Mouse (Mus musculus) neural tube, embryonic 11.5 days (tissue): ENCODE measurements around the gene Pxdc1. TPM values are rescaled to one million over a fixed set of nuclear protein-coding genes. Genes with fewer than 3 reads are reported as not detected.
A peak's percentile ranks its signal among the peaks of the same experiment; 100 is the strongest.

Experiments used
- ATAC-seq: fragments of 200-750 bp; cut with Nextera tagmentation; 2 replicates; pipeline ENCODE4 v1.8.0; 2017; ENCODE audit warnings: moderate number of reproducible peaks, mild to moderate bottlenecking, moderate TSS enrichment, moderate library complexity; ENCODE audit not compliant: insufficient read depth, low FRiP score, low TSS enrichment
- DNase-seq: peaks from one replicate; pipeline ENCODE4 v3.0.0-alpha.2; 2015; ENCODE audit warnings: low spot score
- H3K27ac ChIP-seq: fragments of 300-500 bp; sonication (generic); 2 replicates; pipeline ENCODE4 v1.5.1; 2014; ENCODE audit warnings: low read depth, mild to moderate bottlenecking, low read length
- H3K27me3 ChIP-seq: fragments of 300-500 bp; sonication (generic); 2 replicates; pipeline ENCODE4 v1.6.1; 2014; ENCODE audit warnings: mild to moderate bottlenecking, low read length, mixed read lengths; ENCODE audit not compliant: control insufficient read depth, insufficient read depth
- H3K36me3 ChIP-seq: fragments of 300-500 bp; sonication (generic); 2 replicates; pipeline ENCODE4 v1.6.1; 2014; ENCODE audit warnings: mild to moderate bottlenecking, low read length, moderate library complexity, mixed read lengths; ENCODE audit not compliant: control insufficient read depth, insufficient read depth
- H3K4me1 ChIP-seq: fragments of 300-500 bp; sonication (generic); 2 replicates; pipeline ENCODE4 v1.6.1; 2014; ENCODE audit warnings: low read length, mixed read lengths; ENCODE audit not compliant: control insufficient read depth, insufficient read depth
- H3K4me2 ChIP-seq: fragments of 300-500 bp; sonication (generic); 2 replicates; pipeline ENCODE4 v1.6.1; 2014; ENCODE audit warnings: low read depth, mild to moderate bottlenecking, moderate library complexity
- H3K4me3 ChIP-seq: fragments of 300-500 bp; sonication (generic); 2 replicates; pipeline ENCODE4 v1.5.1; 2014; ENCODE audit warnings: low read depth, low read length
- H3K9ac ChIP-seq: fragments of 300-500 bp; sonication (generic); 2 replicates; pipeline ENCODE4 v1.6.1; 2014; ENCODE audit warnings: mild to moderate bottlenecking, low read length
- H3K9me3 ChIP-seq: fragments of 300-500 bp; sonication (generic); 2 replicates; pipeline ENCODE4 v1.6.1; 2016; ENCODE audit warnings: low read length; ENCODE audit not compliant: control insufficient read depth
- WGBS: fragments of 180-500 bp; shearing (Covaris S2); extraction: QIAGEN DNeasy Blood & Tissue Kit; methylation state at CpG from one replicate; pipeline ENCODE4 v1.1.7; 2014; 5-methylcytosine and 5-hydroxymethylcytosine counted together
- polyA plus RNA-seq: library from polyadenylated mRNA; unstranded; fragments of >200 nt; fragmentation: Nextera tagmentation; extraction: Ambion mirVana; gene quantifications from 2 replicates; pipeline ENCODE4 v1.2.1, GENCODE M21; 2014

Pxdc1 gene
- polyA plus RNA-seq, 1 experiment from 2014 or later: 2.5 TPM

DNA sequence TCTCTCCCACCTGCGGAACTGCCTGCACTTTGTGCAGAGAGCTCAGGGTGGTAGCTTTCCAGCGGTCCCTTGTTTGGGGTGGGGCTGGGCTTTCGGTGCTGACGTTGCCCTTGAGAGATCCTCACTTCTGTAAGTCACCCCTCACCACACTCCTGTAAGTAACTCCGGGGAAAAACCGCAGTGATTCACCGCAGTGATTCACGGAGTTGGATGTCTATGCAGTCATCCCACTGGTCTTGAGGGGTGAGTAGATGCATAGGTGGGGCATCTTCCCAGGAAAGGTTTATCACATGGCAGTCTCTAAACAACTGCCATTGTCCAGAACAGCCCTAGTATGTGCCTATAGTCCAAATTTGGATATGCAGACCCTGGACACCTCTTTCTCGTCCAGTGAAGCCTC, 30.0 kb upstream of the Pxdc1 start:
- WGBS: 87% methylated on average over 9 of the region's 9 CpGs
- Histone ChIP-seq H3K36me3 (no peaks in the 10 kb centered on the region), H3K27ac (no peak overlapping the region), H3K9me3 (no peaks in the 10 kb centered on the region), H3K4me2 (no peak overlapping the region), H3K27me3 (no peaks in the 10 kb centered on the region), H3K4me1 (no peaks in the 10 kb centered on the region), H3K4me3 (no peak overlapping the region), H3K9ac (no peak overlapping the region)
- ATAC-seq: no peak
- DNase-seq: no peak

DNA sequence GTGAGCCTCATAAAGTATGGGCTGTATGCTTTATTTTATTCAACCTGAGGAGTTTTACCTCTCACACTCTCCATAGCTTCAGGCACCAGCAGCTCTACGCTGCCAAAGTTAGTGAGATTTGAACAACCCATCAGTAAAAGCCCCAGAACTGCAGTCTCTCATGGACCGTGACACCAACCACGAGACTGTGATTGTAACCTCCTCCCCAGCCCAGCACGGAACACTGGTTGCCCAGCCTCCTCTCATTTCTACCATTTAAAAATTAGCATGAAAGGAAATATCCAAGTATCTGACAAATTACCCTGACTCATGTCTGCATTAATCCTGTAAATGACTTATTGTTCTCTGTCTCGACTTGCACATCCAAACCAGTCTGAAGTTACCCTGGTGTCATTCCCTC, 23.2 kb upstream of the Pxdc1 start:
- Histone ChIP-seq H3K4me3 (no peak overlapping the region), H3K9ac (no peak overlapping the region), H3K4me2 (no peak overlapping the region), H3K9me3 (no peaks in the 10 kb centered on the region), H3K36me3 (no peaks in the 10 kb centered on the region), H3K27me3 (no peaks in the 10 kb centered on the region), H3K27ac (no peak overlapping the region), H3K4me1 (peaks cover 5% of the 10 kb centered on the region; the same call in 1 of the 2 replicates)
- 74% methylated on average over 5 of the region's 5 CpGs for WGBS
- ATAC-seq: no peak
- no peak for DNase-seq

DNA sequence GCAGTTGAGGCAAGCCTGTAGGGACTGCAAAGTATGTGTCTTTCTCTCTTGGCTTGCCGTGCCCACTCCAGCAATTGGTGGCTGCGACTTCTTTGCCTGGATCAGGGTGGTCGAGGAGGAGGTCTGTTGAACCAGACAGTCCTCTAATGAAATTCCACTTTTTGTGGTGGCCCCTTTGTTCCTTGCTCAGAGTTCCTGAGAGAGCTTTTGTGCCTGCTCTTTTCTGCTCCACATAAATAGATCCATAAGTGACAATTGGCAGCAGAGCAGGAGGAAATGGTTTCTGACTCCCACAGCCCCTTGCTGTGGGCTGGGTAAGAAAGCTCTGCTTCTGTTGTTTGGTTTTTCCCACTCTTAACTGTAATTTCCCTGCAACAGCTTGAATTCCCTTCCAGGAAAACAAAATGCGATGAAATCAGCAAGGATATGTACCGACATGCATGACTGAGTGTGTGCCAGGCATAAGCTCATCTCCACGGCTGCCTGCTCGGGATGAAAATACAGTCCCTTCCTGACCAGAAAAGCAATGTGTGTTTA, 22.6 kb upstream of the Pxdc1 start:
- DNase-seq (peak; percentile 28), ATAC-seq (peak; percentile 27; the same call in 1 of the 2 replicates)
- no peak overlapping the region for H3K4me2 ChIP-seq
- no peaks in the 10 kb centered on the region for H3K36me3 ChIP-seq
- H3K4me3 ChIP-seq: no peak overlapping the region
- H3K4me1 ChIP-seq: peaks cover 5% of the 10 kb centered on the region; the same call in 1 of the 2 replicates
- H3K27ac ChIP-seq: 0 out of 2 replicates have a peak overlapping the region, but pooled peaks have one; percentile 14
- H3K27me3 ChIP-seq: no peaks in the 10 kb centered on the region
- no peak overlapping the region for H3K9ac ChIP-seq
- WGBS: 43% methylated on average over 7 of the region's 7 CpGs
- H3K9me3 ChIP-seq: no peaks in the 10 kb centered on the region

DNA sequence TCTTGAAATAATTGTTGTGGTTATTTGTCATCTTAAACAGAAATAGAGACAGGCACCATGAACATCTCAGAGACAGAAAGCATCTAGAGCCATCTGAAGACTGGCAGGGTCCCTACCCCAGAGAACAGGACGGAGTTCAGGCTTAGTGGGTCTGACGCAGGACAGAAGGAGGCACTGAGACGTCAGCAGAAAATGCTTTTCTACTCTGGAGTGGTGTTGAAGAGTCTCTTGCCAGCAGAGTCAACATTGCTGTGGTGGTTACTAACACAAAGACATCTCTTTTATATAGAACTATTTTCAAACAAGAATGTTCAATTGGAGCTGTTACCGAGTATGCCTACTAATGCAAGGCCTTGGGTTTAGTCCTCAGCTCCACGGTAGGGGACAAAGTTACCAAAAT, 20.1 kb upstream of the Pxdc1 start:
- Histone ChIP-seq H3K27ac (no peak overlapping the region), H3K9ac (no peak overlapping the region), H3K9me3 (no peaks in the 10 kb centered on the region), H3K4me3 (no peak overlapping the region), H3K4me2 (no peak overlapping the region), H3K4me1 (peaks cover 5% of the 10 kb centered on the region; the same call in 1 of the 2 replicates), H3K36me3 (no peaks in the 10 kb centered on the region), H3K27me3 (no peaks in the 10 kb centered on the region)
- no peak for DNase-seq
- 93% methylated on average over 5 of the region's 5 CpGs for WGBS
- no peak for ATAC-seq

DNA sequence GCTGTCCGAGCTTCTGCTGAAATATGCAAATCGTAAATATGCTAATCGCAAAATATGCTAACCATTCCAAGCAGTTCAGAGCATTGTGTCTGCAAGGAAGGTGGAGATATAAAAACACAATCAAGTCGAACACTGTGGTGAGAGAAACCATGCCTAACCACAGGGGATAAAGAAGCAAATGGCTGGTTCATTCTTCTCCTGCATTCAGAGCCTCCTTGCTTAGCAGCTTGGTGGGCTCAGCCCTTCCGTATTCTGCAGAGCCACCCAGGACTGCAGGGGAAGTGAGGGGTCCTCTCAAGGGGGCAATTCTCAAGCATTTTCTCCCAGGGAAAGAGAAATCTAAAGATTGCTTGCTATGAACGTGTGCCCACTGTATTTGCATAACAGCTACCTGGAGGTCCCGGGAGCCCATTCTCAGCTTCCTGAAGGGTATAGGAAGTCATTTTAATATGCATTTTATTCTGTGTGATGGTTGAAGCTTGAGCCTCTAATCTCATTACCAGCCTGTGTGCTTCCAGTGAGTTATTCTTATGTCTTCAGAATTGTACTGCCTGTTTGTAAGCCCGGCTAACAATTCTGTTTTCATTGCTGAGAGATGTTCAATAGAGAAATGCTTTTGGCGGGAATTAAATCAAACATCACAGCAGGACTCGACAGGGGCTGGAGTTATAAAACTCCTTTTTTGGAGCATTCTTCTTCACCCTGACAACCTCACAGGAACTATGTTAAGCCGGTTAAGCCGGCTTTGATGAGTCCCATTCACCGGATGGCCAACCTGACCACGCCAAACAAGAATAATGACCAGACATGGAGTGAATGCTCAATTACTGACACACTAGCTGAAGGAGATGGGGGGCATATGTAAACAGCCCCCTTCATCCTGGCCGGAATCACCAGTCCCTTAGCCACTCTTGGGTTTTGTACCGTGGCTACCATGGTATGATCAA, 16.9 kb upstream of the Pxdc1 start:
- no peaks in the 10 kb centered on the region for H3K27me3 ChIP-seq
- no peak overlapping the region for H3K4me2 ChIP-seq
- no peaks in the 10 kb centered on the region for H3K4me1 ChIP-seq
- H3K9ac ChIP-seq: no peak overlapping the region
- H3K9me3 ChIP-seq: no peaks in the 10 kb centered on the region
- WGBS: 58% methylated on average over 16 of the region's 16 CpGs
- DNase-seq: no peak
- H3K4me3 ChIP-seq: no peak overlapping the region
- no peak for ATAC-seq
- H3K27ac ChIP-seq: no peak overlapping the region
- no peaks in the 10 kb centered on the region for H3K36me3 ChIP-seq

DNA sequence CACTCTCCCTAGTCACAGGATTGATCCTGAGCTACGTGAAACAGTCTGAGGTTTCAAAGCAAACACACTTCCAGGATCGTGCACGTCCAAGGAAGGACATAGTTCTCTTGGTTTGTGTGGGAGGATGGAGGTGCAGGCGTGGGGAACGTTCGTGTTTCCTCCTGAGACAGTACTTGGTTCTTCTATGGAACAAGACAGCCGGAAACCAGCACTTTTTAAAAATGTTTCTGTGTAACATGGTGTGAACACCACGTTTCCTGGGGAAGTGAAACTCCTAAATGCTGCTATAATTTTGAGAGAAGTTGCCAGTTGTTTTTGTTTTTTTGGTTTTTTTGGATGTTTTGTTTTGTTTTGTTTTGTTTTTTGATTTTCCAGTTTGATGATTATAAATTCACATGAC, 13.9 kb upstream of the Pxdc1 start:
- H3K27me3 ChIP-seq: no peaks in the 10 kb centered on the region
- no peaks in the 10 kb centered on the region for H3K36me3 ChIP-seq
- no peak overlapping the region for H3K27ac ChIP-seq
- no peak overlapping the region for H3K4me2 ChIP-seq
- 89% methylated on average over 8 of the region's 8 CpGs for WGBS
- no peaks in the 10 kb centered on the region for H3K9me3 ChIP-seq
- H3K9ac ChIP-seq: no peak overlapping the region
- DNase-seq (no peak), ATAC-seq (no peak)
- no peak overlapping the region for H3K4me3 ChIP-seq
- no peaks in the 10 kb centered on the region for H3K4me1 ChIP-seq

DNA sequence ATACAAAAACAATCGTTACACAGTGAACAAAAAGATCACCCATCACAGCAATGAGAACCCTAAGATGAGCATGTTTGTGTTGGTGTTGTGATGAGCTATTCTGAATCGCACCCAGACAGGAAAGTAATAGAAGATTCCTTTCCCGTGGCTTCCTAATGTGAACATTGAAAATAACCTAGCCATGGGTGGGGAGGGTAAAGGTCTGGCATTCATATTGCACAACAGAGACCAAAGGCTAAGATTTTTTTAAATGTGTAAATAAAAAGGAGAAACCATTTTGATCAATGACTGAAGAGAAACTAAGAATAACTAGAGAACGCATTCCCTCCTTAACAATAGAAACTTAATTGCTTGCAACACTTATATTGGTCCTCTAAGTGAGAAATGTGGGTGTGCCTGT, 11.8 kb upstream of the Pxdc1 start:
- no peak for DNase-seq
- H3K36me3 ChIP-seq: no peaks in the 10 kb centered on the region

DNA sequence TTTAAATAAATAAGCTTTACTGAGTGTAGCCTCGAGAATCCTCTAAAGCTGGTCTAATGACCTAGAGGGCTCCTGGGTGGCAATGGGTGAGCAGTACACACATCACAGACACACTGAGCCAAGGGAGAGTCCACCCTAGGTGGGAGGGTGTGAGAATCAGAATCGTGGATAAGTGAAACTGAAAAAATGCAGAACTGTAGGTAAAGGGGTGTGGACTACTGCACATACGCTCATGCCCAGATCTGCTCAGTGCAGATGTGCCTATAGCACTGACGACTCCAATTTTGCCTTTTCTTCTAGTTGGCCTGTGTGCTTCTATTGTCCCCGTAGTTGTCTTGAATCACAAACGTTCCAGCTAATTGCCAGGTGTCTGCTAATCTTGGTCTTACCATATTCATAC, 10.5 kb upstream of the Pxdc1 start:
- no peaks in the 10 kb centered on the region for H3K9me3 ChIP-seq
- no peak for DNase-seq
- ATAC-seq: no peak
- H3K27ac ChIP-seq: no peak overlapping the region
- no peaks in the 10 kb centered on the region for H3K27me3 ChIP-seq
- WGBS: 84% methylated on average over 6 of the region's 6 CpGs
- no peak overlapping the region for H3K4me2 ChIP-seq
- H3K4me1 ChIP-seq: no peaks in the 10 kb centered on the region
- no peak overlapping the region for H3K4me3 ChIP-seq
- H3K36me3 ChIP-seq: no peaks in the 10 kb centered on the region
- H3K9ac ChIP-seq: no peak overlapping the region

More for the DNA sequence above, 11.8 kb upstream of the Pxdc1 start:
- Histone ChIP-seq H3K4me3 (no peak overlapping the region), H3K27ac (no peak overlapping the region), H3K4me1 (no peaks in the 10 kb centered on the region), H3K9me3 (no peaks in the 10 kb centered on the region), H3K27me3 (no peaks in the 10 kb centered on the region), H3K9ac (no peak overlapping the region), H3K4me2 (no peak overlapping the region)
- no peak for ATAC-seq
- whole genome bisulfite sequencing: 89% methylated on average over 4 of the region's 4 CpGs

DNA sequence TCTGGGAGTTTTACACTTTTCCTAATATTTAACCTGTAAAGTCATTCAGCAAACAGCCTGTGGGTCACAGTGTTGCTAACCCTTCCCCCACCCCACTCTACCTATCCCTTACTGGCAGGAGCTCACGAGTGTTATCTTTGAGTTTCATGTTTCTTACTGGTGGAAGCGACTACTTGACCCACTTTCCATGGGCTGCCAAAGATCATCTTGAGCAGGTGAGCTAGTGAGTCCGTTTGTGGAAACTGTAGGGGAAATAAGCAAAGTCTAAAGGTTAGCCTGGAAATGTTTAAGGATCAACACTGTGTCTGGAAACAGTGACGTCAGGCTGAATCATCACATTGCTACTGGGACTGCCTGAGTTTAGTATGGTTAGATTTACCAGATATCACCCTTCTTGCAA, 6.2 kb upstream of the Pxdc1 start:
- Histone ChIP-seq H3K36me3 (no peaks in the 10 kb centered on the region), H3K9me3 (no peaks in the 10 kb centered on the region), H3K4me2 (no peak overlapping the region), H3K4me1 (no peaks in the 10 kb centered on the region), H3K9ac (no peak overlapping the region), H3K27ac (no peak overlapping the region), H3K4me3 (no peak overlapping the region), H3K27me3 (no peaks in the 10 kb centered on the region)
- no peak for ATAC-seq
- no peak for DNase-seq
- 70% methylated on average over 4 of the region's 4 CpGs for WGBS
